Mouse (Mus musculus): ENCODE data around the gene 1700109H08Rik. TPM values are rescaled to one million over a fixed set of nuclear protein-coding genes. Genes with fewer than 3 reads are reported as not detected.

Gene 1700109H08Rik
- 0.38 TPM for polyA plus RNA-seq (2014; fragmentation: Illumina TruSeq; extraction: RNeasy Lipid Tissue Mini Kit (QIAGEN cat#74804); ENCODE audit: insufficient read depth, low read depth, low replicate concordance)

GRCm38 (mm10) chr5:3571266-3571665 lies at the start of gene 1700109H08Rik:
TSS of gene 1700109H08Rik (plus strand) at chr5:3571566.

GRCm38 (mm10) chr5:3543629-3544479 lies 27.5 kb upstream of the 1700109H08Rik start, which contains the start of gene Fam133b:
TSS of gene Fam133b (plus strand) at chr5:3543833.

DNA sequence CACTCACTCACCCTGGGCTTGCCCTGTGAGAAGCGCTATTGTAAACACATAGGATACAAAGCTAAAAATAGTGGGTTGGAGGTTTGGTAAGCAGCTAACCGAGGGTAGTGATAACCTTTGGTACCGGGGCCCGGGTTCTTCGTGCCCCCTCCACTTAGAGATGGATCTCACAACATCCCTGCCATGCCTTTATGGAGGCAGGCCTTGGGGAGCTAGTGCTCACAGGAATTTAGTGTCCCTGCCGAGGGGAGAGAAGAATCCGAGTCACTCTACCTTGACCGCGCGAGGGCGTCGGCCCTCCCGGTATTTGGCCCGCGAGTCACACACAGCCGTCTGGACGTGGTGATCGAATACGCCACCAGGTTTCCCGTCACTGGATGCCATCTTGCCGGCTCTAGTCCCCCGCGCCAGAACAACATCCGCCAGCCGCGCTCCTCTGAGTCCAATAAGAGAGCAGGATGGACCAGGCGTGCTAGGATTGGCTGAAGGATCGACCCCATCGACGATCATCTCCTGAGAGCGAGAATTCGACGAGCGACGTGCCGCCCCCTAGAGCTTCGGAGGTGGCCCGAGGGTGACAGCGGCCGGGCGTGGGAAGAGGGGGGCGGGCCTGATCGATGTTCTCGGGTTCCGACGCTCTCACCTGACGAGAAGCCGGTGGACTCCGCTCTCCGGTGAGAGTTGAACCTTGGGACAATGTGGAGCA lies 24.5 kb downstream of the 1700109H08Rik start, which contains the start of gene Pex1:
Pex1 (plus strand) TSS at position 374 of the 706 bp plus-strand sequence.

DNA sequence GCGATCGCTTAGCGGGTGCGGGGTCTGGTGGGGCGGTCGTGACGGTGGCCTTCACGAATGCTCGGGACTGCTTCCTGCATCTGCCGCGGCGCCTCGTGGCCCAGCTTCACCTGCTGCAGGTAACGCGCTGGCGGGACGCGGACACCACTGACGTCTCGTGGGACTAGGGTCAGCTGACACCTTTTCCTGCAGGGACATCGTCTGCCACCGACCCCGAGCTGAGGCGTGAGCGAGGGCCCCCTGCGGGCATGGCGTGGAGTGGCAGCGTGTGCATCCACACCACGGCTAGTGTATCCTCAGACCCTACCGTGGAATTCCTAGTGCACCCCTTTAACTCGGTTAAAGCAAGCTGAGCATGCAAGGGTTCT lies 25.0 kb downstream of the 1700109H08Rik start, which contains the start of gene Rbm48:
Rbm48 (minus strand) TSS at position 187 of the 368 bp plus-strand sequence.

Other genes with a start within 250 kb of the 1700109H08Rik start
- 2.7 TPM for gene Cdk6, start 230.1 kb upstream of the 1700109H08Rik start, polyA plus RNA-seq (2014; fragmentation: Illumina TruSeq; extraction: RNeasy Lipid Tissue Mini Kit (QIAGEN cat#74804); ENCODE audit: insufficient read depth, low read depth, low replicate concordance)
- 14.5 TPM for gene Fam133b, start 27.7 kb upstream of the 1700109H08Rik start, polyA plus RNA-seq (2014; fragmentation: Illumina TruSeq; extraction: RNeasy Lipid Tissue Mini Kit (QIAGEN cat#74804); ENCODE audit: insufficient read depth, low read depth, low replicate concordance)
- gene Pex1, start 24.5 kb downstream of the 1700109H08Rik start, polyA plus RNA-seq (2014; fragmentation: Illumina TruSeq; extraction: RNeasy Lipid Tissue Mini Kit (QIAGEN cat#74804); ENCODE audit: insufficient read depth, low read depth, low replicate concordance): 6.1 TPM
- gene Rbm48, start 25.0 kb downstream of the 1700109H08Rik start, polyA plus RNA-seq (2014; fragmentation: Illumina TruSeq; extraction: RNeasy Lipid Tissue Mini Kit (QIAGEN cat#74804); ENCODE audit: insufficient read depth, low read depth, low replicate concordance): 5.1 TPM
- gene Tmbim7, start 79.6 kb downstream of the 1700109H08Rik start, polyA plus RNA-seq (2014; fragmentation: Illumina TruSeq; extraction: RNeasy Lipid Tissue Mini Kit (QIAGEN cat#74804); ENCODE audit: insufficient read depth, low read depth, low replicate concordance): not detected
- 58.6 TPM for gene Gatad1, start 85.6 kb downstream of the 1700109H08Rik start, polyA plus RNA-seq (2014; fragmentation: Illumina TruSeq; extraction: RNeasy Lipid Tissue Mini Kit (QIAGEN cat#74804); ENCODE audit: insufficient read depth, low read depth, low replicate concordance)
- gene Ankib1, start 231.4 kb downstream of the 1700109H08Rik start, polyA plus RNA-seq (2014; fragmentation: Illumina TruSeq; extraction: RNeasy Lipid Tissue Mini Kit (QIAGEN cat#74804); ENCODE audit: insufficient read depth, low read depth, low replicate concordance): 7.2 TPM
- gene Krit1, start 231.6 kb downstream of the 1700109H08Rik start, polyA plus RNA-seq (2014; fragmentation: Illumina TruSeq; extraction: RNeasy Lipid Tissue Mini Kit (QIAGEN cat#74804); ENCODE audit: insufficient read depth, low read depth, low replicate concordance): 13.6 TPM

All from lung, adult 10 weeks (tissue).